Mouse (Mus musculus) brain, adult 2 months (tissue): ENCODE data around the gene Myl10.

Source experiments
- DNase-seq: peaks from one replicate; pipeline ENCODE4 v3.0.0; 2011; ENCODE audit warnings: low read depth, low spot score

Myl10 gene

DNA sequence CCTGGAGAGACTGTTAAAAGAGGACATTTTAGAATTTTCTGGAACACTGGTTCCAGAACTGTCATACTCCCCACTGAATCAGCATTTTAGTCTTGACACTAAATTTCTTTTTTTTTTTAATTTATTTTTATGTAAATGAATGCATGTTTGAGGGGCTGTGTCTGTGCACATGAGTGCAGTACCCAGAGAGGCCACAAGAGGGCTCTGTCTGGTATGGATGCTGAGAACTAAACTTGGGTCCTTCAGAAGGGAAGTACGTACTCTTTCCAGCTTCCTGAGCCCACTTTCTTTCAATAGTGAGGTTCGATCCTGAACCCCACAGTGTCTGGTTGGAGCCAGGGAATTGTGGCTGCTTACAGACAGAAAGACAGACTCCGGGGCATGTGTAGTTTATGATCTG is 12.6 kb downstream of the Myl10 start:
- no peak for DNase-seq

DNA sequence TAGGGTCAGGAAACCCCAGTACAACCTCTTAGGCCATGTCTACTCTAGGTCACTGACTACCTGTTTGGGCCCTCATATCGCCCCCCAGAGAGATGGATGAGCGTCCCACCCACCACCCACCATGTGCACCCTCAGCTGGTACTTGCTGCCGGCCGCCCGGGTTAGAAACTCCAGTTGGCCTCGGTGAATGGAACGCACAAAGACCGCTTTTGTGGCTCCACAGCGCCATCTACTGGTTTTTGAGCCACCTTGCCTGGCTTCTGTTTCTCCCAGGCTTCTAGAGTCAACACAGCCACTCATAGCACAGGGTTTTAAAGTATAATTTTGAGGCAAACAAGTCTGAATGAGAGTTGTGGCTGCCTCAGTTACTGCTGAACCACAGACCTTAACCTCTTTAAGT is 13.9 kb downstream of the Myl10 start:
- peak; percentile 78 for DNase-seq

DNA sequence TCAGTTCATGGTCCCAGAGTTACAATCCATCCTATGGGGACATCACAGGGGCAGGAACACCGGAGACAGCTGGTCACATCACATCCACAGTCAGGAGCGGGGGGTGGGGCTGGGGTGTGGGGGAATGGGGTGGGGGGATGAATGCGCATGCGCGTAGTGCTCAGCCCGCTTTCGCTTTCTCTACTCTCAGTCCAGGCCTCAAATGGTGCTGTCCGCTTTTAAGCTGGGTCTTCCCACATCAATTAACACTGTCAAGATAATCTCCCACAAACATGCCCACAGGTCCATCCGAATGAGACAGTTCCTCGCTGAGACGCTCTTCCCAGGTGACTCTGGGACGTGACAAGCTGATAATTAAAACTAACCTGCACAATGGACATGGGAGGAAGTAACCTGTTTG is 15.2 kb downstream of the Myl10 start:
- no peak for DNase-seq

DNA sequence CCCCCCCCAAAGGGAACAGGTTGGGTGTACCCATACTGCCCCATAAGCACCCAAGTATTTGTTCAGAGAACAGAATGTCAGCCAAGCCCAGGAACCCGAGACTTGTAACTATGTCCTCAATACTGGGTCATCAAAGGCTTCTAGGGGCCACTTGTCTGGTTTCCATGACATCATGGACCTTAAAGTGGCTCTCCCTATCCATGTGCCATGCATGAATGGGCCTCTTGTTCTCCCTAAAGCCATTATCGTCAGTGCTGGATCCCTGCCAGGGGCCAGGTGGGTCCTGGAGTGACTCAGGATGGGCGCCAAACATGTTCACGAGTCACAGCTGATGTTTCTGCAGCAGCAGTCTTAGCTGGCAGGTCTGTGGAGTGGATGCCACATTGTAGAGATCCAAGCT is 17.8 kb downstream of the Myl10 start:
- DNase-seq = peak; percentile 6

DNA sequence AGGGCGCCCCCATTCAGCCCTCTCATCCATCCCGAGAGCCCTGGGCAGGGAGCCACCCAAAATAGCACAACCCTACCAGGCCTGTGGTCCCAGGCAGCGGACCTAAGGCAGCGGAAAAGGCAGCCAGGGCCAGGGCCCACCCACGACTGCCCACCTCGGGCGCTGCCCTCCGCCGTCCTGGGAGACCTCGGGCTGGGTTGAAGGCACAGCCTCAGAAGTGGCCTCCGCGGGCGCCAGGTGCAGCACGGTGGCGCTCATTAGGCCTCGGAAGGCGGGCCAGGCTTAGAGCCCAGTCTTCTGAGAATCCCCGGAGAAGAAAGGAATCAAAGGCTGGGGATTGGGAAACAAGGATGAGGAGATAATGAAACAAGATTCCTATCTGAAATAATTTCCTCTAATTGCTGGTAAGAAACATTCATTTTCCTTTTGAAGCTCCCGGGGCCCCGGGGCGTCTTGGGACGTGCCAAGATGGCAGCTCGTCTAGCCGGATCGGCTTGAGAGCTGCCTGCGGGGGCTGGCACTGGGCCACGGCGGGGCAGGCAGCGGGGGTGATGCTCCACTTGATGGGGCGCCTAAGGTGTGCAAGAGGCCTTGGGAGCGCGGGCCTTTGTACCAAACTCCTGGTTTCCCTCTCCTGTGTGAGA is 21.4 kb downstream of the Myl10 start:
- peak; percentile 22 for DNase-seq

DNA sequence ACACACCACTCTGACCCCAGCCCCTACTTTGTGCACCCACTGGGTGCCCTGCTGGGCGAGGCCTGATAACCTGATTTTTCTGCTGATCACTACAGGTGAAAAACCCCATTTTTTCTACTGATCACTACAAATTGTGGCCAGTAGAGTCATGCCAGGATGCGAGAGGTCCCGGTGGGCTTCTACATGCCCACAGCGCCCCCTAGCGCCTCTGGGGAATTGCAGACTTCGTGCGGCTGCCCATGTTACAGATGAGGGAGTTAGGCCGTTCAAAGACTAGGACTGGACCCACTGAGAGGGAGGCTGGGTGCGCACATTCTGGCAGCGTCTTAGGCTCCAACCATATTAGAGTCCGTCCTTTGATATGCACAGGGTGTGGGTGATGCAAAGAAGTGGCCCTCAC is 21.9 kb downstream of the Myl10 start:
- DNase-seq = peak; percentile 16

DNA sequence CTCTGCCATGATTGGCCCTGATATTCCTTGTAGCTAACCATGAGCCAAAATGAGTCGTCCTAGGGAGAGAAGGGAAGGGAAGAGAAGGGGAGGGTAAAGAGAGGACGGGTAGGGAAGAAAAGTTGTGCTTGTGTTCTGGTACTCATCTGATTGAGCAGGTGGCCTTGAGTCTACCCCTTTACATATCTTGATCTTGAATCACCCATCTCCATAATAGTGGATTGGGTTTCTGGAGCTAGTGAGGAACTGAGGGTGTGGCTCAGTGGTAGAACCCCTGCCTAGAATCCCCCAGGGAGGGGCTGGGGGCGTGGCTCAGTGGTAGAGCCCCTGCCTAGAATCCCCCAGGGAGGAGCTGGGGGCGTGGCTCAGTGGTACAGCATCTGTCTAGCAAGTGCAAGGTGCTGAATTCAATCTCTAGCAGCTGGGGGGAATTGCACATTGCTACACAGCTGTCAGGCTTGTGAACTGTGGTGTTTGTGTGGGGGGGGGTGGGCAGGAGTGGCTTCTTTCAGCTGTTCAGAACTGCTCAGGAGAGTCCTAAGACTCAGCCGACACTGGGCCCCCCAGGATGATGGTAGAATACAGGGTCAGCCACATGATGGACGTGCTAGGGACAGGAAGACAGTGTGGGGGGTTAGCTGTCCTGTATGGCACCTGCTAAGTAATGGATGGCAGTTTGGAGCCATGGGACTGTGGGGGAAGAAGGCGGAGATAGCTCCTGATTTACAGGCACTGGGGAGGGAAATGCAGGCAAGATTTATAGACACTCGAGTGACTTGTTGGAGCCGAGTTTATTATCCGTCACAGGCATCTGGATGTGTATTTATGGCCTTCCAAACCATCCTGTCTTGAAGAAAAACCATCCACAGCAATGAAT is 24.0 kb downstream of the Myl10 start:
- DNase-seq = no peak

GRCm38 (mm10) chr5:136717573-136717854 is 24.6 kb downstream of the Myl10 start:
- no peak for DNase-seq

DNA sequence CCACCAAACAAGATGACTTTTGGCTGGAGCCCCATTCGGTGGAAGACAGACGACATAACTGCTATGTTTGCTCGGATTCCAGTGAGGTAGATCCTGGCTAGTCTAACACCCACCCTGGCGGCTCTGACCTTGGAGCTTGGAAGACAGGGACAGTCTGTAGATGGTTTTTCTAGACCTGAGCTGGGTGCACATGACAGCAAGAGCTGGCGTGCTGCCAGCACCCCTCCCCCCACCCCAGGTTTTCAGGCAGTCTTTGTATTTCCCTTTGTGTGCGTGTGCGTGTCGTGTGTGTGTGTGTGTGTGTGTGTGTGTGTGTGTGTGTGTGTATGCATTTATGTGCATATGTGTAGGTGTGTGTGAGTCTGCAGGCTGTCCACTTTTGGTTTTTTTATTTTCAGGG is 25.7 kb downstream of the Myl10 start:
- no peak for DNase-seq

- peak; percentile 42 for DNase-seq
These were observed 28.6 kb downstream of the Myl10 start for GRCm38 (mm10) chr5:136721596-136721995.

GRCm38 (mm10) chr5:136726271-136726670 is 33.3 kb downstream of the Myl10 start:
- DNase-seq = peak; percentile 23

DNA sequence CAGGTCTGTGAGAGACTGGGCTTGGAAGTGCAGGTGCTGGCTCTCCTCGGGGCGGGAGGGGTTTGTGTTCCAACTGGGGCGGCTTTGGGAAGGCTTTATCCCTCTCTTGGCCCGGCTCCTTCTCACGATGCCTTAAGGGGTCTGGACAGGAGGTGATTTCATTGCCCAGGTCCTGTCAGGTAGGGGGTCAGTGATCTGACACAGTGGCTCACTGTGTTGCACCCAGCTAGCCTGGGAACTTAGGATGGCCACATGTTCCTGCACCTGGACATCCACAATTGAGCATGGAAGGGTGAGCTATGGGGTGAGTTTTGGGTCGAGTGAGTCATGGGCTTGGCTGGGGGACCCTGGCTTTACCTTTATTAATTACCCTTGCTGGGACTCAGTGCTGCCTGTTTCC is 46.0 kb downstream of the Myl10 start:
- no peak for DNase-seq

GRCm38 (mm10) chr5:136746596-136746995 is 53.6 kb downstream of the Myl10 start:
- DNase-seq = no peak
